Mouse (Mus musculus) kidney, embryonic 16.5 days (tissue): ENCODE data around the gene Rps12. TPM values are rescaled to one million over a fixed set of nuclear protein-coding genes. Genes with fewer than 3 reads are reported as not detected.
"Not testable (repeated sequence)": the region's sequence is repeated elsewhere in the genome, so short reads cannot be mapped to it uniquely, and the experiment has no call there.

ENCODE experiments used
- ATAC-seq: fragments of 200-750 bp; cut with Nextera tagmentation; 2 replicates; pipeline ENCODE4 v1.8.0; 2017; ENCODE audit warnings: moderate TSS enrichment; ENCODE audit not compliant: low FRiP score, low TSS enrichment
- H3K27ac ChIP-seq: fragments of 300-500 bp; sonication (generic); 2 replicates; pipeline ENCODE4 v1.5.1; 2014; ENCODE audit warnings: low read length
- H3K27me3 ChIP-seq: fragments of 300-500 bp; sonication (generic); 2 replicates; pipeline ENCODE4 v1.6.1; 2014; ENCODE audit warnings: low read length, control low read depth, mixed read lengths; ENCODE audit not compliant: insufficient read depth
- H3K36me3 ChIP-seq: fragments of 300-500 bp; sonication (generic); 2 replicates; pipeline ENCODE4 v1.6.1; 2014; ENCODE audit warnings: low read length, control low read depth, mixed read lengths; ENCODE audit not compliant: insufficient read depth
- H3K4me1 ChIP-seq: fragments of 300-500 bp; sonication (generic); 2 replicates; pipeline ENCODE4 v1.6.1; 2014; ENCODE audit warnings: low read length, control low read depth, mixed read lengths; ENCODE audit not compliant: insufficient read depth
- H3K4me2 ChIP-seq: fragments of 300-500 bp; sonication (generic); replicated peaks from 2 replicates; pipeline ENCODE4 v1.6.1; 2014; ENCODE audit warnings: low read depth, low read length
- H3K4me3 ChIP-seq: fragments of 300-500 bp; sonication (generic); 2 replicates; pipeline ENCODE4 v1.5.1; 2014; ENCODE audit warnings: mild to moderate bottlenecking, low read length
- H3K9ac ChIP-seq: fragments of 300-500 bp; sonication (generic); replicated peaks from 2 replicates; pipeline ENCODE4 v1.6.1; 2014; ENCODE audit warnings: low read length
- H3K9me3 ChIP-seq: fragments of 300-500 bp; sonication (generic); 2 replicates; pipeline ENCODE4 v1.6.1; 2016; ENCODE audit warnings: low read length, control low read depth
- WGBS: fragments of 180-500 bp; shearing (Covaris S2); extraction: QIAGEN DNeasy Blood & Tissue Kit; methylation state at CpG from one replicate; pipeline ENCODE4 v1.1.7; 2014; 5-methylcytosine and 5-hydroxymethylcytosine counted together
- polyA plus RNA-seq: library from polyadenylated mRNA; unstranded; fragments of >200 nt; fragmentation: Nextera tagmentation; extraction: Ambion mirVana; gene quantifications from 2 replicates; pipeline ENCODE4 v1.2.1, GENCODE M21; 2015

Rps12 gene
- polyA plus RNA-seq, 1 experiment from 2014 or later = 147 TPM

DNA sequence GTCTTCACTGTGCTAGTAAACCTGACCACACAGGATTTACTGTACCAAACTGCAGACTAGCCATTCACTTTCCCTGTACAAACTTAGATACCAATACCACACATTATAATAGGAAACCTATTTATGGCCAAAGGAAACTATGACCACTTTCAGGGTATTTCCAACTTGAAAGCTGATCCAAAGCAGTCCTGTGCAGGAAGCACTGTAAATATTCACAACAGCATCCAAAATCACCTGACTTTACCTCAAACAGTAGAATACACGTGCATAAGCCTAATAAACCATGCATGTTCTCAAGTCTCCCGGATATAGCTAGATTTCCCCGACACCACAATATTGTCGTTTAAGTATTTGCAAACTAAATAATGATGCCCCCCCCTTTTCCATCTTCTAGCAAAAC is 1.0 kb downstream of the Rps12 start:
- H3K36me3 ChIP-seq = peaks cover 38% of the 10 kb centered on the region
- peak overlapping the region; percentile 57 for H3K27ac ChIP-seq
- H3K4me3 ChIP-seq = peak overlapping the region; percentile 72
- no peaks in the 10 kb centered on the region for H3K9me3 ChIP-seq
- no peak for ATAC-seq
- H3K4me2 ChIP-seq = peak overlapping the region; percentile 80
- WGBS = 0% methylated on average over 4 of the region's 4 CpGs
- H3K4me1 ChIP-seq = peaks cover 31% of the 10 kb centered on the region
- peak overlapping the region; percentile 90 for H3K9ac ChIP-seq
- no peaks in the 10 kb centered on the region for H3K27me3 ChIP-seq

DNA sequence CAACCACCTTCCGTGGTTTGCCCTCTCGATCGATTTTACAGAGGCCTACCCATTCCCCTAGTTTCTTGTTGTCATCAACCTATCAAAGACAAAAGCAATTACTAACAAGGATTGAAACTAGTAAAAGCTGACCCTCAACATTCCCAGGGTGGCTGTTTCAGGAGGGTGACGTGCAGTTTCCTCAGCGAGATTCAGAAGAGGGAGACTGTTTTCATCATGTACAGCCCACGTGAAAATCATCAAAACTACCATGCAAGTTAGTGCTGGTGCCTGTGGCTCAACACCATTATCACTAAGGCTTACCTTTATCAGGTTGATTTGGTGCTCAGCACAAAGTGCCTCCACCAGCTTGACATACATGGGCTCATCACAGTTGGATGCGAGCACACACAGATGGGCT is 1.5 kb downstream of the Rps12 start:
- 45% methylated on average over 7 of the region's 7 CpGs for WGBS
- ATAC-seq, H3K9me3 ChIP-seq, H3K27me3 ChIP-seq, H3K27ac ChIP-seq: not testable (repeated sequence)
- Histone ChIP-seq H3K4me2 (peak overlapping the region; percentile 80), H3K4me1 (peaks cover 31% of the 10 kb centered on the region), H3K9ac (peak overlapping the region; percentile 90), H3K4me3 (peak overlapping the region; percentile 72), H3K36me3 (peaks cover 38% of the 10 kb centered on the region)

DNA sequence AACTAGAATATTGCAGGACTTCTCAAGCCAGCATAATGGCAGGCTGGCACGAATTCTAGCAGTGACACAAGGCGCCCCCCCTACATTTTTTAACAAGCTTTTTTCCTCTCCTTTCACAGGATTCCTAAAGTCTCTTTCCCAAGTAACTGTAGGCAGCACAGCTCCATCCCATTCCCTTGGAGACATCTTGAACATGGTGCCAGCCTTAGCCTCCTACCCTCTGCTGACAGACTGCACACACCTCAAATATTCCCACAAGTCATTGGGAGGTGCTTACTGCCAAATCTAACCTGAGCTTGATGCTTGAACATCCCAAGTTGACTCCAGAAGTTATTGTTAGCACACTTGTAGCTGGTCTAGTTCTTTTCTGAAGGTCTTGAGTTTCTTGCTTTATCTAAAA is 3.0 kb downstream of the Rps12 start:
- no peak overlapping the region for H3K9ac ChIP-seq
- no peaks in the 10 kb centered on the region for H3K27me3 ChIP-seq
- no peak overlapping the region for H3K27ac ChIP-seq
- no peak for ATAC-seq
- H3K4me2 ChIP-seq = no peak overlapping the region
- H3K36me3 ChIP-seq = peaks cover 38% of the 10 kb centered on the region
- H3K4me3 ChIP-seq = no peak overlapping the region
- no peaks in the 10 kb centered on the region for H3K9me3 ChIP-seq
- peaks cover 31% of the 10 kb centered on the region for H3K4me1 ChIP-seq
- 46% methylated on average over 2 of the region's 2 CpGs for WGBS

DNA sequence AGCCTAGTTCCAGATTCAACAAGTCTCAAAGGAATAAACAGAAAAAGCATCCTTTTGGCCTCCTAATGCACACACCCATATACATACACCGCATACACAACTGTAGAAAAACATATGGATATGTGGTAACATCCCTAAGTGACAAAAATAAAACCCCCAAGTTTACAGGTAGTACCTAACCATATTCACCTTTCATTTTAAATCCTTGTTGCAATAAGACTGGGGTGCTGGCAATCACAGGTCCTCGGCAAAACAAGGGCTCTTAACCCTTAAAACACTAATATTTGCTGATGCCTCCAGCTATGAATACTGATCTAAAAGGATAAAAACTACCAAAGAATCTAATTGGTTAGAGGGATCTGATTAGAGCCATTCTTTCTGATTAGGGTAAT is 3.6 kb downstream of the Rps12 start:
- Histone ChIP-seq H3K4me1 (peaks cover 25% of the 10 kb centered on the region), H3K27me3 (no peaks in the 10 kb centered on the region), H3K9me3 (no peaks in the 10 kb centered on the region), H3K4me3 (no peak overlapping the region), H3K9ac (no peak overlapping the region), H3K36me3 (peaks cover 38% of the 10 kb centered on the region), H3K27ac (no peak overlapping the region), H3K4me2 (no peak overlapping the region)
- no peak for ATAC-seq
- 30% methylated on average over 2 of the region's 2 CpGs for WGBS

- Histone ChIP-seq H3K4me1 (peaks cover 20% of the 10 kb centered on the region), H3K27ac (no peak overlapping the region), H3K9ac (no peak overlapping the region), H3K36me3 (peaks cover 38% of the 10 kb centered on the region), H3K4me3 (no peak overlapping the region), H3K27me3 (no peaks in the 10 kb centered on the region), H3K9me3 (no peaks in the 10 kb centered on the region), H3K4me2 (no peak overlapping the region)
- WGBS = 37% methylated on average over 2 of the region's 2 CpGs
- no peak for ATAC-seq
Measured at GRCm38 (mm10) chr10:23782855-23783492, 4.1 kb downstream of the Rps12 start.

- ATAC-seq = no peak
- no peak overlapping the region for H3K4me3 ChIP-seq
- H3K4me1 ChIP-seq = peaks cover 20% of the 10 kb centered on the region
- H3K9me3 ChIP-seq = no peaks in the 10 kb centered on the region
- H3K36me3 ChIP-seq = peaks cover 38% of the 10 kb centered on the region
- no peaks in the 10 kb centered on the region for H3K27me3 ChIP-seq
- H3K9ac ChIP-seq = no peak overlapping the region
- WGBS = 81% methylated on average over 11 of the region's 11 CpGs
- no peak overlapping the region for H3K4me2 ChIP-seq
- H3K27ac ChIP-seq = no peak overlapping the region
Measured at GRCm38 (mm10) chr10:23781760-23782735, 5.0 kb downstream of the Rps12 start.

DNA sequence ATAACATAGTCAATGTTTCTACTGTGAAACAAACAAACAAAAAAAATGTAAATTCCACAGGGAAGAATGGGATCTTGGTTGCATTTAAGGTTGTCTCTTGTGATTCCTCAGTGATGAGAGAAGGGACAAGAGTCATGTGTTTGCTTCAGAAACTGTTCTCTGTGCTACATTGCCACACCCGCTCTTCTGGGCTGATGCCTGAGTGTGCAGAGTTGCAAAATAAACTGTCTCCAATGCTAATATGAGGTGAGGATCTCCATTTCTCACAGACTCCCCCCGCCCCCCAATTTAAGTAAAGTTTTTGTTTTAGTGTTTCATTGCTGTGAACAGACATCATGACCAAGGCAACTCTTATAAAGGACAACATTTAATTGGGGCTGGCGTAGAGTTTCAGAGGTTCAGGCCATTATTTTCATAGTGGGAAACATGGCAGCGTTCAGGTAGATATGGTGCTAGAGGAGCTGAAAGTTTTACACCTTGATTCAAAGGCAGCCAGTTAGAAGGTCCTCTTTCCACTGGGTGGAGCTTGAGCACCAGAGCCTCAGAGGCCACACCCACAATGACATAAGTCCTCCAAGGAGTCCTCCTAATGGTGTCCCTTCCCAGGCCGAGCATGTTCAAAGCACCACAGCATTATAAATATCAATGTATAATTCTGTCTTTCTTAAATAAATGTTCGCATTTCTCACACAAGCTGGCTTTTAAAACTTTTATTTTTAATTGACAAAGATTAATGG is 6.4 kb downstream of the Rps12 start:
- H3K4me3 ChIP-seq = no peak overlapping the region
- H3K9me3 ChIP-seq = no peaks in the 10 kb centered on the region
- no peak for ATAC-seq
- no peak overlapping the region for H3K9ac ChIP-seq
- no peak overlapping the region for H3K27ac ChIP-seq
- no peaks in the 10 kb centered on the region for H3K27me3 ChIP-seq
- peaks cover 14% of the 10 kb centered on the region for H3K4me1 ChIP-seq
- peaks cover 35% of the 10 kb centered on the region for H3K36me3 ChIP-seq
- 78% methylated on average over 6 of the region's 6 CpGs for WGBS
- H3K4me2 ChIP-seq = no peak overlapping the region

DNA sequence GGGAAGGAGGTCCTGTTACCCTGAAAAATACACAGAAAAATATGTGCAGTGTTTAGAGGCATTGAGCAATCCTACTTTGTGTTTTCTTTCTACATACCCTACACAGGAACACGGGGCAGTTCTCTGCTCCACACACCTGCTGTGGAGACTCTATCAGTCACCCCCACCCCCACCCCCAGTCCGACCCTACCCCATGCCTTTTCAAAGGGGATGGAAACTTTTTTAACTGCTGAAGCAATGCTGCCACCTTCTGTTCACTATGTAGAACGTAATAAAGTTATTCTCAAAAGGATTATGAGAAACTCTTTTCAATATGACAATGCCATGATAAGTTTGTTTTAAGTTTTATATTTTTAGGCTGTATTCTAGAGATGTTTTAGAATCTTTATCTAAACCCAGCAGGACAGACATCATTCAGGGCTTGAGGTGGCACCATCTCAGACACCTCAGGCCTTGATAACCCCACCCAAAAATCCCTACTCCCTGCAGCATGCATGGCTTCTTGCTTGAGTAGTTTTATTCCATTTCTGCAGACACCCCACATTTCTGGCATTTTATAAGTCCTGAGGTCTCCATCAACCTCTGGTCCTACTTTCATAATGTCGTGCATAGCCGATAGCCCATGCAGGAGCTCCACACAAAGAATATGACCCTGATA is 9.7 kb downstream of the Rps12 start:
- Histone ChIP-seq H3K4me1 (no peaks in the 10 kb centered on the region), H3K9ac (no peak overlapping the region), H3K27me3 (no peaks in the 10 kb centered on the region), H3K27ac (no peak overlapping the region), H3K36me3 (0 out of 2 replicates have a peak, but pooled peaks cover 7% of the 10 kb centered on the region), H3K4me2 (no peak overlapping the region), H3K4me3 (no peak overlapping the region), H3K9me3 (no peaks in the 10 kb centered on the region)
- ATAC-seq = peak; percentile 52; the same call in 1 of the 2 replicates
- 32% methylated on average over 5 of the region's 5 CpGs for WGBS

GRCm38 (mm10) chr10:23754166-23754565 is 32.9 kb downstream of the Rps12 start:
- Histone ChIP-seq H3K9ac (no peak overlapping the region), H3K27ac (no peak overlapping the region), H3K36me3 (no peaks in the 10 kb centered on the region), H3K4me3 (no peak overlapping the region), H3K9me3 (no peaks in the 10 kb centered on the region), H3K27me3 (no peaks in the 10 kb centered on the region), H3K4me2 (no peak overlapping the region), H3K4me1 (no peaks in the 10 kb centered on the region)
- WGBS = 72% methylated on average over 7 of the region's 7 CpGs
- no peak for ATAC-seq
